Mouse (Mus musculus) thymus, postnatal 14 days (tissue): ENCODE results near the gene Gm3880.
A peak's percentile ranks its signal among the peaks of the same experiment; 100 is the strongest.
"Not testable (repeated sequence)": the region's sequence is repeated elsewhere in the genome, so short reads cannot be mapped to it uniquely, and the experiment has no call there.

Experiments
- DNase-seq: peaks from one replicate; pipeline ENCODE4 v3.0.0; 2021

Gm3880 gene

DNA sequence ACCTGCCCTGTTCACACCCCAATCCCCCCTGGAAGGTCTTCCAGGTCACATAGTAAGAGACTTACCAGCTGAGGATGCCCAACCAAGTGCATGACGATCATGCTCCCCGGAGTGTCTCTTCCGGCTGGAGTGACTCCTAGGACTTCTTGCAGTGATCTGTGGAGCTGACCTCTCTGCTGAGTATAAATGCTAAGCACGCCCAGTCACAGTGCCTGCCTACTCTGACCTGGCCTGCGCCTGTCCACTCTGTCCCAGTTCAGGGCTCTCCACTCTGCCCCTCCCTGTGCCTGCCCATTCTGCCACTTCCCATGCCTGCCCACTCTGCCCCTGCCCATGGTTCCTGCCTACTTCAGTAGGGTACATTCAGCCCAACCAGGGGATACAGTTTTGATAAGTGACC is at the start of gene Gm3880:
Gene Gm3880 (minus strand): TSS at position 101 of the 400 bp plus-strand sequence.
- not testable (repeated sequence) for DNase-seq

DNA sequence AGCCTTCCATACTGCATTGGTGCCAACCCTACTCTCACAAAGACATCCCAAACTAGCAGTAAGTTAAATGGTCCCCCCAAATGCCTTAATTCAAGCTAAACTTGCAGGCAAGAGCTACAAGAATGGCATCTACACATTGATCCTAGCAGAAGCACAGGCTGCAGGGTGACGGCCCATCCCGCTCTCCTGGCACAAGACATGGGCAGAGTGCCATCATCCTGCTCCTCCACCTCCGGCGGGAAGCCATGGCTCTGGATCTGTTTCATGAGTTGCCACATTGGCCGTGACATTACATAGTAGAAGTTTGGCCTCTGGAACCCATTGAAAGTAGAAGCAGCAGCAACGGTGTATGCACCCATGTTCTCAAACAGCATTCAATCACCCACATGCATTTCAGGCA is 37.5 kb upstream of the Gm3880 start:
- DNase-seq = not testable (repeated sequence)

DNA sequence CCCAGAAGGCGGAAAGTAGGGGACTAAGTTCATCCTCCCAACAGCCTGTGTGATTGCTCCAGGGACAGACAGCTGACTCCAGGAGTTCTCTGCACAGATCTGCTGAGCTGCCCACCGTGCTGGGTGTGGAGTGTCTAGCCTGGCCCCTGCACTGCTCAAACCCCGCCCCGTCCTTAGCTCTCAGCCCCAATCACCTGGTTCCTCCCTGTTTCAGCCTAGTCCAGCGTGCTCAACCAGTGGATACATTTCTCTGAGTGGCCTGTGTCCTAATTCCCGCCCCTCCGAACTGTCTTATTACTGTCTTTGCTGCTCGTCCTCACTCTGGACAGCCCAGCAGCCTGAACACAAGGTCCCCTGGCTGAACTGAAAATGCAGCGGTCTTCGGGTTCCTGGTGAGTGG is 20.8 kb upstream of the Gm3880 start, which contains the start of the genes Gm9112 and Dmrtc1b:
Gene Gm9112 (minus strand): TSS at position 101 of the 400 bp plus-strand sequence.
Gene Dmrtc1b (plus strand): TSS at position 331 of the 400 bp plus-strand sequence.
- not testable (repeated sequence) for DNase-seq

DNA sequence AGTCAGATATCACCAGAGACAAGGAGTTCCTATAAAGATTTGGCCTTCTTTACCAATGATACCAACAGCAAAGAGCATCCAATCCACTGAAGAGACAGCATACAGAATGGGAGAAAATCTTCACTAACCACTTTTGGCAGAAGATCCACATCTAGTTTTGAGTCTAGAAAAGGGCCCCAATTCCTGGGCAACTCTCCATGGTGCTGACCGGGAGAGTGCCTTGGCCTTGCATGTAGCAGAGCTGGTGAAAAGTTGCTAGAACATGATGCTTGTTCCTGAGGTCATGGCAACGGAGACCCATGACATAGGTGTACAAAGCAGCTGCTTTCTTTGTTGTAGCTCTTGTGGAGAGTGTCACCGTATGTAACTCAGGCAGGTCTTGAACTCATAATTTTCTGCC is 13.9 kb upstream of the Gm3880 start:
- not testable (repeated sequence) for DNase-seq

DNA sequence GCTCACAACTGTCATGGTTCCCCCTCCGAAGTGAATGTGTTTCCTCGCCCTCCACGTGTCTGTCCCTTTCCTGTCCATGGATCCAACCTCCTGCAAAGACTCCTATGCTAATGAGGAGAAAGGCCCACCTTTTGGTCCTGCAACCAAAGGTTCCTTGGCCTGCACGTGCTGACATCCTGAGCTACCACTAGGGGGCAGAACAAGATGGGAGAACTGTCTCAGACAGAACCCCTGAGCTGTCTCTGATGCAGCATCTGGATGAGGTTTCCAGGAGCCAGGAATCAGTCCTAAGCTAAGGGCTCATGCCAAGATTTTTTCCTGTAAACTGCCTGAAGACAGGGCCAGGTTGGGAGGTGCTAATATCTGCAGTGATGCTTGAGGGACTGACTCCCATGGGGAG is 2.5 kb upstream of the Gm3880 start:
- DNase-seq = peak; percentile 3

DNA sequence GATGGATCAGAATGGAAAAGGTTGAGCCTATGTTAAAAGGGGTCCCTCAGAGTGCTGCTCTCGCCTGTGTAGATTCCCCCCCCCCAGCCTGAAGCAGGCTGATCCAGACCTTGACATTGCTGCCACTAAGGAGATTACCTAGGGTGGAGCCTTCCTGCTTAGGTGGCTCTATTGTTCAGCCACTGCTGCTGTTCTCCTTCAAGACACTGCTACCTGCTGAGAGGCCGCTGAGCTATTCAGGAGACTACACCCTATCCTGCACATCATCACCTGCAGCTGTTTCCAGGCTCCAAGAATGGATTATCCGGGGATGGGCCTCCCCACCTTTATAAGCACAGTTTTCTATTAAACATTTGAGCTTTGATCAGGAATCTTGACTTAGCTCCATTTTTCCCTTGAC is 2.1 kb downstream of the Gm3880 start:
- not testable (repeated sequence) for DNase-seq

DNA sequence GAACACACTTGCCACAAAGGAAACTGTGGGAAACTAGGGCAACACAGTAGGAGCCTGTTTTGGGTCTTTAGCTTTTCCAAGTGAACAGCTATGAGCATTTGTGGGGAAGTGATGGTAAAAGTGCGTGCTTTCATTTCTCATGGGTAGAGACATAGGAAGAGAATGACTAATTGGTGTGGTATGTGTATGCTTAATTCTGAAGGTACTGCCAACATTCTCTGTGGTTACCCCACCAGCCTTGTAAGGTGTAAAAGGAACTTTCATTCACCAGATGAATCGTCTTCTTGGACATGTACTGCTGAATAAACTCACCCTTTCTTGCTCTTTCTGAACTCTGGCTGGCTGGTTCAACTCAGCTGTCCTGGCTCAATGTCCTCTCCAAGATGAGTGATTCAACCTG is 20.1 kb downstream of the Gm3880 start:
- DNase-seq = no peak

DNA sequence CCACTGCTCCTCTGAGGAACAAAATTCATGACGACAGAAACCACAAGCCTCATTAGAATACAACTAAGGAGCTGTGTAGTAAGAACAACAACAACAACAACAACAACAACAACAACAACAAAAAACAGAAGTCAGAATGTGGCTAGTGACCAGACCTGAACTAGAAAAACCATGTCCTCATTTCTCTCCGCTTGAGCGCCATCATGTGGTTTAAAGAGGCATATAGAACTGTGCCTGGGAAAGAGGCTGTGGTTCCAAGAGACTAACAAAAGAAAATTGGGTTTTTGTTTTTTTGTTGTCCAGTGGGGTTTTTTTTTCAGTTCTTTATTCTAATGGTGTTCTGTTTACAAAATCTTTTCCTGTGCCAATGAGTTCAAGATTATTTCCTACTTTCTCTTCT is 26.1 kb downstream of the Gm3880 start:
- DNase-seq = no peak

DNA sequence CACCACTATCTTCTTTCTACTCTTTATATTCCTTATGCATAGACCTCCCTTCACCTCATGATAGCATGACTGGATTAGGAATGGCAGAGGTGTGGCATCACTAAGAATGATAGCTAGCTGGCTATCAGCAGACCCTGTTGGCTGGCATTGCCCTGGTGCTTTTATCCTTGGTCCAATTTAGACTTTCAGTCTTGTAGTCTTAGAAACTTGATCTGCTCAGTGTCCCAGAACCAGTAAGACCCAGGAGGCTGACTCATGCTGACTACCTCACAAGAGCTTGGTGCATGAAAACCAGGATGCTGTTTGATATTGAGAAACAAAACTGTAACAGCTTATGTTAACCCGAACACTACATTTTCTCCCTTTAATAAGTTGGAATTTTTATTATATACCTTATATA is 41.1 kb downstream of the Gm3880 start:
- DNase-seq = no peak

DNA sequence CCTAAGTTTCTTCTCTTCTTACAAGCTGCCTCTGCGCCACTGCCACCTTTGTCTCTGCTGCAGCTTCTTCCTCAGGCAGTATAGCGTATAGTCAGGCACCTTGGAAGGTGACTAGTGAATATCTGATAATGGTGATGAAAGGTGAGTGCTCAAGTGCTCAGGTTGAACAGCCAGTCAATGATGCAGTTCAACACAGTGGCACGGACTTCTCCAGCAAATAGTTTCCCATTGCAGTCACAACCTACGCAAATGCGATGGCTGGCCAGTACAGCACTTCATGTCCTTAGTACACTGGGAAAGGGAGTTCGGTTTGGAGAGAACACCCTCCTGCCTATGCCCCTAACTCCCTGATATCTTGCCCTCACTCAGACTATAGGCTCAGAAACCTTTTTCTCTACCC is 41.6 kb downstream of the Gm3880 start:
- DNase-seq = no peak

DNA sequence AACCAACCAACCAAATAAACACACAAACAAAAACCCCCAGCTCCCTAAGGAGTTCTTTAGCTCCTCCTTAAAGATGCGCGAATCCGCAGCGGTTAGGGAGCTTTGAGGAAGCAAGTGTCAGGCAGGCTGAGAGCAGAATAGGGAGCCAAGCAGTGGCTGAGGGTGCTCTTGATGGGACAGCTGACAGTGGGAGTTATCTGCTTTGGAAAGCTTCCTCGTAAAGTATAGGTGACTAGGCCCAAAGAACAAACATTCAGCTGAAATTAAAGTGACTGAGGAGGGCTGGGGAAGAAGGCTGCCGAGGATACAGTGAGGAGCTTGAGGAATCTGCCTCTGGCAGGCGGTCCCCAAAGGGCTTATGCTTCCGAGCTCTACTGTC is 42.2 kb downstream of the Gm3880 start:
- no peak for DNase-seq

DNA sequence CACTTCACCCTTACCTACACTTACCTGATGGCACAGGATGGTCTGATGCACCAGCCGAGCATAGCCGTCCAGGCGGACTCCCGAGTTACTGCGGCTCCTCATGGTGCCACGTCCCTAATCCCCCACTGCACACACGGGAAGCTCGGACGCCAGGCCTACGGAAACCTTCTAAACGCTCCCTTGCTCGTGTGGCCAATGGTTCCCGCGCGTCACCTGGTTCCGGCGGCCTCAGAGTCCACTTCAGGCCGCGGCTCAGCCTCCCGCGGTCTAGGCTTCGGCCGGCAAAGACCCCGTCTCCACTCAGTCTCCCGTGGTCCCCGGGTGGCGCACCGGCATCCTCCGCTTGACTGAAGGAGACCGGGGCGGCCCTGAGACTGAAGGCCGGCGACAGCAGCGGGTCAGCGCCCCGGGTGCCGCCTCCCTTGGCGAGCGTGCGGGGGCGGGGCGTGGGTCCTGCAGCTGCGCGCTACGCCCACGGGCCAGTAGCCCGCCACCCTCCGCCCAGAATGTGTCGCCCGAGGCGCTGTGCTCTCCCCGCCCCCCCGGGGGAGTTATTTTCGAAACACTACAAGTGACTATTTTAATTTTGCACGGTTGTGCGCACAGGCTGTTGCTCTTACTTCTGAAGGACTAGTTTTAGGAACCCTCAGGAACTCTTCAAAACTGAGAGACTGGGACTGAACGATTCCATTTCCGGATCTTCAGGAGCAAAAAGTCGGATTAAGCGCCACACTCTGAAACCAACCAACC is 42.8 kb downstream of the Gm3880 start, which contains the start of gene Phka1:
Gene Phka1 (minus strand): TSS at position 424 of the 750 bp plus-strand sequence.
- DNase-seq = peak; percentile 2
